Mouse (Mus musculus): ENCODE results near the gene Sarnp. TPM values are rescaled to one million over a fixed set of nuclear protein-coding genes. Genes with fewer than 3 reads are reported as not detected.

Gene Sarnp
- polyA plus RNA-seq, 1 experiment: 40.8 TPM

GRCm38 (mm10) chr10:128890383-128891295, 73.5 kb downstream of the Sarnp start:
- peak overlapping the region; percentile 56 for H3ac ChIP-seq (ENCODE audit: control insufficient read depth, insufficient read length)
- H3K36me3 ChIP-seq (ENCODE audit: control insufficient read depth, insufficient read depth): no peaks in the 10 kb centered on the region
- TF ChIP-seq SRF (IDR thresholded peaks at IDR 0.05; ENCODE audit: control insufficient read depth, insufficient read length, low read depth) (no peak), MYOD1 (IDR thresholded peaks at IDR 0.05; ENCODE audit: control insufficient read depth in 1 of 3, insufficient read length in 2 of 3, low read depth in 2 of 3) (no peak)
- peaks cover 4% of the 10 kb centered on the region for H3K79me2 ChIP-seq (ENCODE audit: control insufficient read depth, insufficient read depth)
- peak overlapping the region; percentile 40 for H3K4me3 ChIP-seq
- no peaks in the 10 kb centered on the region for H3K27me3 ChIP-seq (ENCODE audit: control insufficient read depth, insufficient read depth, insufficient read length)
- peak overlapping the region; percentile 96 for H3K4me2 ChIP-seq (ENCODE audit: low read depth)

GRCm38 (mm10) chr10:128891296-128892094, 74.4 kb downstream of the Sarnp start, which contains the start of gene Gdf11:
Gdf11 (minus strand) TSS chr10:128891718.
- Histone ChIP-seq H3ac (ENCODE audit: control insufficient read depth, insufficient read length) (peak within 1 kb of the TSS; percentile 56), H3K79me2 (ENCODE audit: control insufficient read depth, insufficient read depth) (peaks cover 4% of the 10 kb centered on the region), H3K4me2 (ENCODE audit: low read depth) (peak within 1 kb of the TSS; percentile 96), H3K4me3 (peak within 1 kb of the TSS; percentile 40), H3K27me3 (ENCODE audit: control insufficient read depth, insufficient read depth, insufficient read length) (no peaks in the 10 kb centered on the region), H3K36me3 (ENCODE audit: control insufficient read depth, insufficient read depth) (no peaks in the 10 kb centered on the region)
- TF ChIP-seq MYOD1 (IDR thresholded peaks at IDR 0.05; ENCODE audit: control insufficient read depth in 1 of 3, insufficient read length in 2 of 3, low read depth in 2 of 3) (peak in 2 of 3 experiments; percentile 18 to 68), POLR2A (IDR thresholded peaks at IDR 0.05; ENCODE audit: insufficient read length, low read depth) (peak; percentile 39), REST (IDR thresholded peaks at IDR 0.05; ENCODE audit: insufficient read depth, insufficient read length) (no peak), MYOG (IDR thresholded peaks at IDR 0.05; ENCODE audit: control insufficient read depth in 1 of 3, insufficient read depth in 1 of 3, insufficient read length in 2 of 3, low read depth in 2 of 3) (peak in 2 of 3 experiments; percentile 44 to 72), USF1 (IDR thresholded peaks at IDR 0.05; ENCODE audit: low read depth) (no peak)

GRCm38 (mm10) chr10:128892246-128892645, 75.1 kb downstream of the Sarnp start:
- no peaks in the 10 kb centered on the region for H3K36me3 ChIP-seq (ENCODE audit: control insufficient read depth, insufficient read depth)
- H3K79me2 ChIP-seq (ENCODE audit: control insufficient read depth, insufficient read depth): peaks cover 4% of the 10 kb centered on the region
- H3K27me3 ChIP-seq (ENCODE audit: control insufficient read depth, insufficient read depth, insufficient read length): no peaks in the 10 kb centered on the region
- peak overlapping the region; percentile 40 for H3K4me3 ChIP-seq
- H3ac ChIP-seq (ENCODE audit: control insufficient read depth, insufficient read length): no peak overlapping the region
- peak overlapping the region; percentile 72 for H3K4me2 ChIP-seq (ENCODE audit: low read depth)
- no peak for TF ChIP-seq REST (IDR thresholded peaks at IDR 0.05; ENCODE audit: insufficient read depth, insufficient read length)
- TF ChIP-seq TCF3 (IDR thresholded peaks at IDR 0.05; ENCODE audit: insufficient read length, low read depth): no peak
- TF ChIP-seq TCF12 (IDR thresholded peaks at IDR 0.05; ENCODE audit: insufficient read depth, poor library complexity, severe bottlenecking): no peak
- no peak for TF ChIP-seq SRF (IDR thresholded peaks at IDR 0.05; ENCODE audit: control insufficient read depth, insufficient read length, low read depth)
- no peak for TF ChIP-seq MYOD1 (IDR thresholded peaks at IDR 0.05; ENCODE audit: control insufficient read depth in 1 of 3, insufficient read length in 2 of 3, low read depth in 2 of 3)
- no peak for TF ChIP-seq MAX (IDR thresholded peaks at IDR 0.05; ENCODE audit: low read depth)
- no peak for TF ChIP-seq E2F4 (IDR thresholded peaks at IDR 0.05; ENCODE audit: insufficient read depth)
- no peak for TF ChIP-seq POLR2AphosphoS2 (IDR thresholded peaks at IDR 0.05; ENCODE audit: insufficient read length, low read depth)

- H3K36me3 ChIP-seq (ENCODE audit: control insufficient read depth, insufficient read depth): no peaks in the 10 kb centered on the region
- TF ChIP-seq SRF (IDR thresholded peaks at IDR 0.05; ENCODE audit: control insufficient read depth, insufficient read length, low read depth): no peak
- TF ChIP-seq CEBPB (IDR thresholded peaks at IDR 0.05; ENCODE audit: insufficient read depth, poor library complexity, severe bottlenecking): no peak
- no peak for TF ChIP-seq TCF3 (IDR thresholded peaks at IDR 0.05; ENCODE audit: insufficient read length, low read depth)
- TF ChIP-seq MYOD1 (IDR thresholded peaks at IDR 0.05; ENCODE audit: control insufficient read depth in 1 of 3, insufficient read length in 2 of 3, low read depth in 2 of 3): no peak
- no peak for TF ChIP-seq MYOG (IDR thresholded peaks at IDR 0.05; ENCODE audit: control insufficient read depth in 1 of 3, insufficient read depth in 1 of 3, insufficient read length in 2 of 3, low read depth in 2 of 3)
- TF ChIP-seq USF1 (IDR thresholded peaks at IDR 0.05; ENCODE audit: low read depth): no peak
- TF ChIP-seq POLR2AphosphoS2 (IDR thresholded peaks at IDR 0.05; ENCODE audit: insufficient read length, low read depth): no peak
- no peak for TF ChIP-seq E2F4 (IDR thresholded peaks at IDR 0.05; ENCODE audit: insufficient read depth)
- H3K4me2 ChIP-seq (ENCODE audit: low read depth): peak overlapping the region; percentile 64
- H3K4me3 ChIP-seq: no peak overlapping the region
- H3ac ChIP-seq (ENCODE audit: control insufficient read depth, insufficient read length): no peak overlapping the region
- peaks cover 2% of the 10 kb centered on the region for H3K79me2 ChIP-seq (ENCODE audit: control insufficient read depth, insufficient read depth)
- no peaks in the 10 kb centered on the region for H3K27me3 ChIP-seq (ENCODE audit: control insufficient read depth, insufficient read depth, insufficient read length)
These were observed 78.3 kb downstream of the Sarnp start for GRCm38 (mm10) chr10:128895437-128895836.
